Mouse (Mus musculus): ENCODE measurements around the gene Rrp12.
A peak's percentile ranks its signal among the peaks of the same experiment; 100 is the strongest.
"Not testable (repeated sequence)": the region's sequence is repeated elsewhere in the genome, so short reads cannot be mapped to it uniquely, and the experiment has no call there.

Rrp12 gene

DNA sequence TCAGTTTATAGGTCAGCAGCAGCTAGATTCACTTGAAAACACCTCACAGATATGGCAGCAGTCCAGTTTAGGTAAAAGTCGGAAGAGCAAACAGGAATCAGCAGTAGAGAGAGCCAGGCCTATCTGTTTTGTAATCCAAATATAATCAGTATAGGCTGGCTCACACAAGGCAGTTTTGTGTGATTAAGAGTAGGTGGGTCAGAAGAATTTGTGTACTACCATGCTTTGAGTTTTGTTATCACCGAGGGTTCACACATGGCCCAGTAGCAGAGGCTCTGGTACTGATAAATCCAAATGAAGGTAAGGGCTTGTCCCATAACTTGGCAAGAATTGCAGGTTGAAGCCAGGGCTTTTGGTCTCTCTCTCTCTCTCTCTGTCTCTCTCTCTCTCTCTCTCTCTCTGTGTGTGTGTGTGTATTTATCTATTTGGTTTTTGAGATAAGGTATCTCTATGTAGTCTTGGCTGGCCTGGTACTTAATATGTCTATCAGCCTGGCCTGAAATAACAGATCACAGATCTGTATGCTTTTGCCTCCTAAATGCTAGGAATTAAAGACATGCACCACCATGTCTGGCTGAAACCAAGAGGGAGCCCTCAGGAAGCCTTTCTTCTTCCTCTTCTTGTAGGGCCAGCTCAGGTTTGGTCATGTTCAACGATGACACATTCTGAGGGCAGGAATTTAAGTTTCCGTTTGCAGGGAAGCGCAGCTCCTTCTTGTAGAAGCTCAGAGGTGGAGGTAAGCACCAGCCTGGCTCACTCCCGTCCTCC lies 10.5 kb upstream of the Rrp12 start:
- no peak for DNase-seq (ENCODE audit: low spot score in 2 of 2)

DNA sequence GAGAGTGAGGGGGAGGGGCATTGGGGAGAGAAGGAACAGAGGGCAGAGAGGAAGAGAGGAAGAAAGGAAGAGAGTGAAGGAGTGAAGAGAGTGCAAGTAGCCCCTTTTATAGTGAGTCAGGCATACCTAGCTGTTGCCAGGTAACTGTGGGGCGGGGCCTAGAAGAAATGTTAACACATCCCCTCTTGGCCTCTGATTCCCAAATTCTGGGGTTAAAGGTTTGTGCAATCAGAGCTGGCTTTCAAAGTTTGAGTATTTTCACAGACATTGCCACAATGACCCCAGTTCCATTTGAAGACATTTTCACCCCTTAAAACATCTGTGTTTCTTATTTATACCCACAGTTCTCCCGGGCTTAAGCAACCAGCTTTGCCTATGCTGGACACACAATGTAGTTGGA lies 9.3 kb upstream of the Rrp12 start:
- DNase-seq (ENCODE audit: low spot score in 2 of 2), result no peak

DNA sequence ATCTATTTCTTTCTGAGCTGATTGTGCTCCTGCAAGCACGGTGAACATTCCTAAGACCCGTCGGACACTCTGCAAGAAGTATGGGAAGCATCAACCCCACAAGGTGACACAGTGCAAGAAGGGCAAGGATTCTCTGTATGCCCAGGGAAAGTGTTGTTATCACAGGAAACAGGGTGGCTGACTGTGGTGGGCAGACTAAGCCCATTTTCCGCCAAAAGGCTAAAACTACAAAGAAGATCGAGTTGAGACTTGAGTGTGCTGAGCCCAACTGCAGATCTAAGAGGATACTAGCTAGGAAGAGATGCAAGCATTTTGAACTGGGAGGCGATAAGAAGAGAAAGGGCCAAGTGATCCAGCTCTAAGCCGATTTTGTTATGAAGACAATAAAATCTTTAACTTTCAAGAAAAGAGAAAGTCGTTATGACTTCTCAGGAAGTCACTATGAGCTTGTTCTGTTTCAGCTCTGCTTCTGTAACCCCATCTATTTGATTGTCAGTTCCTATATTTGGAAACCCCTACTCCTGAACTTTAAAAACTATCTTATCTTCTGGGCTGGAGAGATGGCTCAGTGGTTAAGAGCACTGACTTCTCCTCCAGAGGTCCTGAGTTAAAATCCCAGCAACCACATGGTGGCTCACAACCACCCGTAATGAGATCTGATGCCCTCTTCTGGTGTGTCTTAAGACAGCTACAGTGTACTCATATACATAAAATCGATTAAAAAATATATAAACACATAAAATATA lies 7.0 kb upstream of the Rrp12 start:
- no peak for DNase-seq (ENCODE audit: low spot score in 2 of 2)

DNA sequence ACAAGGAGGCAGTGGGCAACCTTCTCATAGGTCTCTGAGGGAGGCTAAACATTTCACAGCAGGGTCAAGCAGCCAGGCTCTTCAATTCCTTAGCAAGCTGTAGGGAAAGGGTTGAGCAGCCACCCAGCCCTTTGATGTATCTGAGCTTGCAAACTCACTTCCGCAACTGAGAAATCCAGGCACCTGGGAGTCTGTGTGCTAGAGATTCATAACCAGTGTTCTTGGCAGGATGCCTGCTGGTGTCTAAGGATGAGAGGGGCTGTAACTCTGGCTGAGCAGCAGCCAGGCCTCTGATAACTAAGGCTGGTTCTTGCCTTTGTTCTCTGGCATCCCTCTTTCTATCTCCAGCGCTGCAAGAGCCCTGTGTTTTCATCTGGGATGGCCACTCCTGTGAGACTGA lies 5.7 kb upstream of the Rrp12 start:
- DNase-seq (ENCODE audit: low spot score in 2 of 2), result no peak

DNA sequence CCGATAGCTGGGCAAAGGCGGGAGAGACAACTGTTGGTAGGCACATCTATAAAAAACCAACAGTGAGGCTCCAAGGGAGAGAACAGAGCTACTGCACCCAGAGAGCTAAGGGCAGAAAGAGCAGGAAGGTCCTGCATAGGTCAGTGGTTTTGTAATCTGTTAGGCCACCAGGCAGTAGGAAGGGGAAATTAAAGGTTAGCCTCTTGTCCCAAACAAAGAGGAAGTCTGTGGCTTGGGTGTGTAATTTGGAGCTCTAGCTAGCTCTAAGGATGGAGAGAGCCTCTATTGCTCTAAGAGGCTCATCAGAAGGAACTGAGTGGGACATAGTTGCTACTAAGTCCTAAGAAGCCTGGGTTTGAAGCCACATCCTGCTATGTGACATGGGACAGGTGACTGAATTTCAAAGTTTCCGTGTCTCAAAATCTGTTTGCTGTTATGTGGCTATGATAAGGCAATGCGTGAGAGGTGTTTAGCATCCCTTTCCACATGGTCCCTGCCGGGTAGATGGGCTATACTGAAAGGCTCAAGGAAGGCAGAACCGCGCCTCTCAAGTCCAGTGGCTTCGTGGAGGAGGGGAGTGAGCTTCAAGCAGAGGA lies 4.6 kb upstream of the Rrp12 start:
- no peak for DNase-seq (ENCODE audit: low spot score in 2 of 2)

DNA sequence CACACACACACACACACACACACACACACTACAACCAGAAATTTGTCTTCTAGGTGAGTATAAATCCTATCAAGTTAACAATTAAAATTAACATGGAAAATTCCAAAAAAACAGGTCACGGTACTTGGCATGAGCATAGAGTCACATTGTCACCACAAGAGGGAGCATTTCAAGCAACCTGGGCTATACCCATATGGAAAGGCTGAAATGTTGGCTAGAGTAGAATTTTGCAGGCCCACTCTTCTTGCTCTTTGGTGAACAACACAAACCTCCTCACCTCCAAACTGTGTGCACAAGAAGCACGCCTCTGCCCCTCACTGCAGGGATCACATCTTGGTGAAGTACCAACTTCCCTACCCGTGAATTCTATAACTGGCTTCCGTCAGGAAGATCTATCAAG lies 2.9 kb upstream of the Rrp12 start:
- DNase-seq (ENCODE audit: low spot score in 2 of 2), result peak in 1 of 2 experiments; percentile 30

DNA sequence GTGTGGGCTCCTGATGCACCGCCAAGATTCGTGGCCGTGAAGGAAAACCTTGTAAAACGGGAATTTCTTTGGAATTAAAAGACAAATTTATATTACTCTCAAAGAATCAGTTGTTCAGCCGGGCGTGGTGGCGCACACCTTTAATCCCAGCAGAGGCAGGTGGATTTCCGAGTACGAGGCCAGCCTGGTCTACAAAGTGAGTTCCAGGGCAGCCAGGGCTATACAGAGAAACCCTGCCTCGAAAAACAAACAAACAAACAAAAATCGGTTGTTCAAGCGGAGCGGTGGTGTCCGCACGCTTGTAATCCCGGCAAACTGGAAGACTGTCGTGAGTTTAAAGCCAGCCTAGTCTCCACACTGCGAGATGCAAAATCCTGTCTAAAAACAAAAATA lies 342 bp upstream of the Rrp12 start:
- DNase-seq (ENCODE audit: low spot score in 2 of 2), result no peak

DNA sequence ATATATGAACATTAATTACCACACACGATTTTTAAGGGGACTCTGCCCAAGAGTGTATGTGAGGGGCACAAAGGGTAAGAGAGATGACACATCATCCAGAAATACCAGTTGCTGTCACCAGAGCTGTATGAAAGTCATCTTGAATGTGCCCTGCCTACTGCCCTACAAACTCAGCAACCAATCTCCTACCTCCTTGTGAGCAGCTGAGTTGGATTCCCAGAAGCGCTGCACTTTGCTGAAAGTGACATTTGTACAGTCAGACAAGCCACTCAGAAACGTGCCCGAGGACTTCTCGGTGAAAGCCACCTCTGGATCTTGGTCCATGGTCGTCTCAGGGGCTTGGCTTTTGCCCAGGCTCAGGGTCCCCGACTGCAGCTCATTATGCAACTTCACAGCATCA lies 1.0 kb downstream of the Rrp12 start:
- DNase-seq (ENCODE audit: low spot score in 2 of 2), result no peak

DNA sequence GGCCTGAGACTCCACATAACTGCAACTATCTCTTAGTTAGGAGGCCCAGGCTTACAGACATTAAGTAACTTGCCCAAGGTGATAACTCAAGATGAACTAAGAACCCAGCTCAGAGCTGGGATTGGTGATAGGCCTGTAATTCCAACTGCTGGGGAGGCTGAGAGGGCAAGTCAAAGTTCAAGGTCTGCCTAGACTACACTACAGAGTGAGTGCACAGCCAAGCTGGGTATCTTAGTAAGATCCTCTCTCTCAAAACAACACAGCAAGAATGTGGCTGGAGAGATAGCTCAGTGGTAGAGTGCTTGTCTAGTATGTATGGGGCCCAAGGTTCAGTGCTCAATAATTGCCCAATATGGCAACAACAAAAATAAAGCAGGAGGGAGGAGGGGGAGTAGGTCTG lies 7.8 kb downstream of the Rrp12 start:
- no peak for DNase-seq (ENCODE audit: low spot score in 2 of 2)

DNA sequence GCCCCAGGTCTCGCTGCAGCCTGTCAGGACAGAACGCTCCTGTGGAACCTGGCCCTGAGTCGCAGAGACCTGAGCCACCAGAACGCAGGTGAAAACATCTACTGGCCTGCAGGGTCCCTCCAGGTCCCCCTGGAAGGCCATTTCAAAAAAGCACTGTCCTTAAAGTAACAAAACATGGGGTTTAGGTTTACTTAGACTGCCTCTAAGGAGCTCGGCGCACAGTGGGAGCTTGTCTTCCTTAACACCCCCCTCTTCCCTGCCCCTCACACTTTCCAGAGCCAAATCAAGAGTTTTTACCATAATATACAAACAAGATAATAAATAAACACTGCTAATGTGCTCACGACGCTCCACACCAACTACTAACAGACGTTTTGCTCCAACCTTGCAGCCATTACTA lies 12.1 kb downstream of the Rrp12 start:
- no peak for DNase-seq (ENCODE audit: low spot score in 2 of 2)

DNA sequence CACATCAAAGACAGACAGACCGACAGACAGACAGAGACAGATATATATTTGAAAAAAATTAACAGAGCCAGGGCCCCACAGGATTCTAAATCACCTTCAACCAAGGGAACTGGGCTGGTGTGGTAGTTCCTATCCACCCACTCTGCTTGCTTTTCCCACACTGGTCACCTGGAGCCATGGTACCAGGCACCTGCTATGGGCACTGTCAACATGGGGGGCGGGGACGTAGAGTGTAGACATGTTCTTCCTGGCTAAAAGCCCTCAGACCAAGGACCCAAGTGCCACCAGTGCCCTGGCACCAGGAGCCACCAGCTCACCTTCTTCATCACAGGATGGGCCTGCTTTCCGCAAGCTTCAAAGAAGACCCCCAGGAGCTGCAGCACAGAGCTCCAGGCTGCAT lies 14.1 kb downstream of the Rrp12 start:
- DNase-seq (ENCODE audit: low spot score in 2 of 2), result no peak

DNA sequence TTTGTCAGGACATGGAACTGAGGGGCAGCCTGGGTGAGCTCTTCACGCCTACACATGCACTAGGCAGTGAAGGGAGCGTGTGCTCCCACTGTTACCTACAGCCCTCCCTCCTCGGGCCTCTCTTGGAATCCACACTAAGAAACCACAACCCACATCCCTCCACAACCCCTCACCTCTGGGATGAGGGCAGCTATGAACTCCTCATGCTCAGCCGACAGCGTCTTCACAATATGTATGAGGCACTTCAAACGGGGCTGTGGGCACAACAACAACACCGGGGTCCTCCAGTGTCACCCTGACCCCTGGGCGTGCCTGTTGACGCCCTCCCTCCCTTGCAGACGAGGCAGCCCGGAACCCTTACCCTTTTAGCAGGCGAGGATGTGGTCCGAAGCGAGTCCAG lies 21.6 kb downstream of the Rrp12 start:
- no peak for DNase-seq (ENCODE audit: low spot score in 2 of 2)

DNA sequence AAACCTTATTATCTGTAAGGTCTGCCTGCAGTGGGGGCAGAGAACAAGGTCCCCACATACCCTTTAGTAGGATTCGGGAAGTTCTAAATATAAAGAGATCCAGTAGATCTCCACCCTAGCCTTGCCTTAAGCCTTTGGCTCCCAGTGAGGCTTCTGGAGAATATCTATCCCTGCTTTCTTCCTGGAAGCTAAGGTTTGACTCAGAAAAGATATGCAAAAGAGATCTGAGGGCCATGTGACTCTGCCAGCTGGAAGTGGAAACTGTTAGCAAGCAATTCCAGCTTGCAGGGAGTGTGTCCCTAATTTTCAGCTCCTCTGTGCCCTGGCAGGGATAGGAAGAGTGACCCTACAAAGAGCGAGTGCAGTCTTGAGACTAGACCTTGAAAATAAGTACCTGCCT lies 23.7 kb downstream of the Rrp12 start:
- DNase-seq (ENCODE audit: low spot score in 2 of 2), result peak; percentile 29 to 48

DNA sequence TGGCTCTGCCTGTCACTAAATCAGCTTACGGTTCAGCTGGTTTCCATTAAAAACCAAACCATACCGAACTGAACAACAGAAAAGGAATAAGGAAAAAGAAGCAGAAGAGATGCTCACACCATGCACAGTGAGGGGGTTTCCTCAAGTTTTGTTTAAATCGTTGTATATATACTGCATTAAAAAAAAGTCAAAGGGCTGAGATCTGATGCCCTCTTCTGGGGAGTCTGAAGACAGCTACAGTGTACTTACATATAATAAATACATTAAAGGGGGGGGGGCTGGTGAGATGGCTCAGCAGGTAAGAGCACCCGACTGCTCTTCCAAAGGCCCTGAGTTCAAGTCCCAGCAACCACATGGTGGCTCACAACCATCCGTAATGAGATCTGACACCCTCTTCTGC lies 26.0 kb downstream of the Rrp12 start:
- DNase-seq (ENCODE audit: low spot score in 2 of 2), result not testable (repeated sequence)

DNA sequence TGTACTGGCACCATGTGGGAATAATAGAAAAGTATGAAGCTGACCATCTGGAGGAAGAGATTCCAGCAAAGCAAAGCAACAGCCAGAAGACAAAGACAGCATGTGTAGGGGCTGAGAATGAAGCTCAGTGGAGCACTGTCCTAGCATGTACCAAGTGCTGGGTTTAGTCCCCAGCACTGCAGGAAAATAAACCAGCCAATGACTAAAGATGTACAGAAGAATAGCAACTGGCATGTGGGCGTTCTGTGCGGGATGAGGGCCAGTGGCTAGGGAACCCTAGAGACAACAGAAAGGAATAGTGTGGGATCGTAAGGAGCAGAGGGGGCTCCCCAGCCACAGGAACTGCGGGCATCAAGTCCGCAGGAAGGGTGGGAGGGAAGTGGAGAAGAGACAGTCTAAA lies 26.7 kb downstream of the Rrp12 start:
- DNase-seq (ENCODE audit: low spot score in 2 of 2), result peak; percentile 37 to 47

DNA sequence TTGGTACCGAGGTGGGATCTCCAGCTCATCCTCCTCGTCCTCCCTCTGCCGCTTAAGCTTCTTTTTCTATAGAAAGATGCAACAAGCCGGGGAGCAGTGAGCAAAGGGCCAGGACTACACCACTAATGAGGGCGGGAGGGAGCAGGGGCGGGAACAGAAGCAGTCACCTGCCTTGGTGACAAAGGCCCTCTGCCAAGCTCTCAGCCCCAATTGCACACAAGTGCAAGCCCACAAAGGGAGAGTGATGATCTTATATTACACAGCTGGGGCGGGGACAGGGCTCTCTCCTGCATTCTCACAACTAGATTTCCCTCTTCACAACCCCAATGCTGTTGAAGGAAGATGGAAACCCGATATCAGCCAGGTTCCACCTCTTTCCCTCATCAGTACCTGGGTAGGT lies 29.3 kb downstream of the Rrp12 start:
- DNase-seq (ENCODE audit: low spot score in 2 of 2), result no peak

DNA sequence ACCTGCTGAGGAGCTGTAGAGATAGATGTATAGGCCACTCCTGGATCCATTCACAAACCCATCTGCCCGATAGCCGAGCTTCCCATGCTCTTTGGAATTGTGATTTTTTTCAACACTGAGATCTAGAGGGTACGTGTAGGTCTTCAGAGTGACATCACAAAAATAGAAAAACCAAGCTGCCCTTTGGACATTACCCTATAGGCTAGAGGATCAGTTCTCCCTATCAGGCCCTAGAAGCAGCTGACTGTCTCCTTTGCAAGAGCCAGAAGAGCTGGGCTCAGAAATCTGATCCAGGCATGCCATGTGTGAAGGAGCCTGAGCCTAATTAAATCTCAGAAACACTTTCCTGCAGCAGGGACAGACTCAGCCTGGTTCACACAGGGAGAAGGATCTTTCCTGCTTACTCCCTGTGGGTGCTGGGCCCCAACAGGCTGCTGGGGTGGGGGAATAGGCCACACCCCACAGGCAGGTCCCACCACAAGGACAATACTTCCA lies 38.1 kb downstream of the Rrp12 start:
- DNase-seq (ENCODE audit: low spot score in 2 of 2), result no peak

DNA sequence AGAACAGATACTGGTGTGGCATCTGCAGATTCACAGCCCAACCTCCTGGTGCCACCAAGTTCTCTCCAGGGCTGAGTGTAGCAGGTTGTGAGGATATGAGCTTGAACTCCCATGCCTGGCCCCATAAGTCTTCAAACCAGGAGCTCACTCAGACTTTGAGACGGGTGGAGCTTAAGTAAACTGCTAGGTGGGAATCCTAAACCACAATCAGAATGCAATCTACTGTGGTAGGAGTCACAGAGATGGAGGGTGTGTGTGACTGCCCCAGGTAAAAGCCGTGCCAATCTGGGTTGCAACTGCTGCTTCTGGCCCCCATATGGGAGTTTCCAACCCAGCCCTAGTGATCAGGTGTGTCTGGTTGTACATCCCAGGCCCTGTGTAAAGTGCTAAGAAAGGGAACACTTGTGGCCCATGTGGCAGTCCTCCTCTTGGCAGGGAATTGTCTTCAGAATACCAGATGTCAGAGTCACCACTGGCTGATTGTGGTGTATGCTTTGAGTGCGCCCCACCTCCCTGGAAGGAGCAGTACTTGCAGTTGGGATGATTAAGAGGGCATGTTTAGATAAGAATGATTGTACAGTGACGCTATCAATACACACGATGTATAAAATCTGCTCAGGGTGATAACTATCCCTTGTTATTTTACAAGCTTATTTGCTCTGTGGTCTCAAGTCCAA lies 38.7 kb downstream of the Rrp12 start:
- DNase-seq (ENCODE audit: low spot score in 2 of 2), result no peak

DNA sequence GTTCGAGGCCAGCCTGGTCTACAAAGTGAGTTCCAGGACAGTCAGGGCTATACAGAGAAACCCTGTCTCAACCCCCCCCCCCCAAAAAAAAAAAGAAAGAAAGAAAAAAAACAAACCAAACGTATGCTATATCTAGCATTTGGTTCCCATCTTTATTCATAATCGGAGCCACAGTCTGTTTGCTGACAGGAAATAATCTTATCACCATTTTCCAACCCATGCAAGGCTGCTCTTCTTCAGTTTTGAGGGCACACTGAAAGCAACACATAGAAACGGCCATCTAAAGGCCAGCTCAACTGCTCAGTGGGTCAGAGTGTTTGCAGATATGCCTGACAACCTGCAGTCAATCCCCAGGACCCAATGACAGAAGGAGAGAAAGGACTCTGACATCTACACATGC lies 43.5 kb downstream of the Rrp12 start:
- no peak for DNase-seq (ENCODE audit: low spot score in 2 of 2)

DNA sequence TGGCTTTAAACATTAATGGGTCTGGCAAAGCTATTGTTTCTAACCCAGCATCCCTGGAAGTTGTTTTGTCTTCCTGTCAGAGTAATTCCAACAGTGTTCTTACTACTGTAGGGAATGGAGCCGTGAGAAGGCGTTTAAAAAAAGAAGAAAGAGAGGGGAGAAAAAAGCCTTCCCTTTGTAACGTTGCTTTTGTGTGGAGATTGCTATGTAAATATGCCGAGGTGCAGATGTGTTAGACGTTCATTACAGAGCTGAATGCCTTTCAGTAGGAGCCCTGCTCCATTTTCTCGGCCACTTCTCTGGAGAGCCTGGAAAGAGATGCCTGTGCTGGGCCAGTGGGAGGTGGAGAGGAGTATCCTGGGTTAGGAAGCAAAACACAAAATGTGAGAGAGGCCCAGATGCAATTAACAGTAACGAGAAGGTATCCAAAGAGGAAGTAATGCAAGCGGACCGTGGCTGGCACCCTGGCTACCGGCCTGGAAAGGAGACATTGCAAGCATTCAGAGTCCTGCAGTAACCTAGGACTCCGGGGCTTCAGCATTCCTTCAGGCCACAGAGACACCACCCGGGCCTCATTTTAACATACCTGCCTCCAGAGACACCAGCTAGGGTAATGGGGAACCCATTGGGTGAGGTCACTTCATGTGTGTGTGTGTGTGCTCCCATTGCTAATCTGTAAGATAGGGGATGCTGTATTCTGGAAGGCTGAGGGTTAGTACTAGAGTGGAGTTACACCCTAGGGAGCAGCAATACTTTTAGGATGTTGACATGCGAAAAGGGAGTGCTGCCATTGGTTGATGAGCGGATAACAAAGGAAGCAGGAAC lies 45.0 kb downstream of the Rrp12 start:
- DNase-seq (ENCODE audit: low spot score in 2 of 2), result no peak

DNA sequence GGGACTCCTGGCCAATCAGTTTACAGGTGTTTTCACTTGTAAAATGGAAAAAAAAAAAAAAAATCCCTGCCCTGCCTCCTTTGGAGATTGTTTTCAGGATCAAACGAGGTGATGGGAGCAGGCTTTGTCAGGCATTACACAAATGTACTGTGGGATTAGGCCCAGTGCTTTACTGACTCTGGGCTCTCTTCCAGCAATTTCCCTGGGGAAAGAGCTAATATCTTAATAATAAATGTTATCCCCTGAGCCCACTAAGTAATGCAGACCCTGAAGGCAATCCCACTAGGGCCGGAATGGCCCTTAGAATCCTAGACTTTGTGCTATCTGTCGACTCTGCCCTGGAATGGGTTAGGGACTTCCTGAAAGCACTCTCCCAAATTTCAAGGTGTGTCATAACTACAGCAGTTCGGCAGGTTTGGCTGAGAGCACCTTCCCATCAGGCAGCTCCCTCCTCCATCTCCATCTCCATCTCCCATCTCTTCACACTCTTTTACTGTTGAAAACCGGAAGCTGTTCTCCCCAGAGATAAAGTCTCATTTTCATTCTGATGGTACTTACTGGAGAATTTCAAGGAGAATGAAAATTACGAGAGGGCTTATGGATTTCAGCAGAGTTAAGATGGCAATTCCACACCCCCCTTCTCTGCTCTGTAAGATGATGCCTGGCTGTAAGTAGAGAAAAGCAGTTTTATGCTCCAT lies 45.8 kb downstream of the Rrp12 start:
- no peak for DNase-seq (ENCODE audit: low spot score in 2 of 2)

All from right cerebral cortex, adult 2 months (tissue).